Mouse (Mus musculus) embryonic fibroblast, embryonic 13.5 days (primary cell): ENCODE measurements at regions not wholly inside any gene's neighbourhood (a gene's known extent, or its start where the extent isn't known, plus 50 kb on each side); places are given as distances from the start of the nearest gene placed in this dataset.

Source experiments
- CTCF ChIP-seq: IDR thresholded peaks from 2 replicates; pipeline ENCODE4 v1.5.1; 2011; ENCODE audit warnings: mild to moderate bottlenecking, control low read depth, low read length, moderate library complexity, borderline replicate concordance; ENCODE audit not compliant: insufficient read depth
- POLR2A ChIP-seq: IDR thresholded peaks from 2 replicates; pipeline ENCODE4 v1.6.1; 2011; ENCODE audit warnings: low read depth, mild to moderate bottlenecking, control low read depth, low read length, moderate library complexity

DNA sequence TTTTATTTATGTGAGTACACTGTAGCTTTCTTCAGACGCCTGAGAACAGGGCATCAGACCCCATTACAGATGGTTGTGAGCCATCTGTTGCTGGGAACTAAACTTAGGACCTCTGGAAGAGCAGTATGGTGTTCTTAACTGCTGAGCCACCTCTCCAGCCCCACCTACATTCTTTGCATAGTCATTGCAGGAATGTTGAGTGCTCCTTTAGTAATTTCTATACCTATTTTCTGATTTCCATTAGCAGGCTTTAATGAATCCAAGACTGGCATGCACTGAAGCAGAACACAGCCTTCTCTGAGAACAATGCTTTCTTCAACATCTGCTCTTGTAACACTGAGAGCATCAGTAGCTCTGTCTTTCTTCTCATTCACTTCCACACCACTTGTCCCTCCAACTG, 131.7 kb upstream of the Cdkn2b start:
- TF ChIP-seq CTCF: no peak
- no peak for TF ChIP-seq POLR2A
